Mouse (Mus musculus) heart, postnatal 0 days (tissue): ENCODE results near the gene Anxa6. TPM values are rescaled to one million over a fixed set of nuclear protein-coding genes. Genes with fewer than 3 reads are reported as not detected.

Experiments
- ATAC-seq: fragments of 200-750 bp; cut with Nextera tagmentation; 2 replicates; pipeline ENCODE4 v1.8.0; 2017; ENCODE audit warnings: low read depth, moderate number of reproducible peaks, moderate library complexity; ENCODE audit not compliant: insufficient read depth
- DNase-seq: peaks from one replicate; pipeline ENCODE4 v3.0.0-alpha.2; 2016; ENCODE audit warnings: low spot score
- H3K27ac ChIP-seq: fragments of 300-500 bp; sonication (generic); 2 replicates; pipeline ENCODE4 v1.5.1; 2014; ENCODE audit warnings: low read depth, mild to moderate bottlenecking
- H3K27me3 ChIP-seq: fragments of 300-500 bp; sonication (generic); 2 replicates; pipeline ENCODE4 v1.6.1; 2014; ENCODE audit warnings: low read length, mixed read lengths; ENCODE audit not compliant: control insufficient read depth, insufficient read depth
- H3K36me3 ChIP-seq: fragments of 300-500 bp; sonication (generic); replicated peaks from 2 replicates; pipeline ENCODE4 v1.6.1; 2014; ENCODE audit warnings: low read length, mixed read lengths; ENCODE audit not compliant: control insufficient read depth, insufficient read depth
- H3K4me1 ChIP-seq: fragments of 300-500 bp; sonication (generic); 2 replicates; pipeline ENCODE4 v1.6.1; 2014; ENCODE audit warnings: antibody characterized with exemption; ENCODE audit not compliant: control insufficient read depth, insufficient read depth
- H3K4me2 ChIP-seq: fragments of 300-500 bp; sonication (generic); 2 replicates; pipeline ENCODE4 v1.6.1; 2014; ENCODE audit warnings: low read depth, mild to moderate bottlenecking, low read length, moderate library complexity
- H3K4me3 ChIP-seq: fragments of 300-500 bp; sonication (generic); 2 replicates; pipeline ENCODE4 v1.5.1; 2014; ENCODE audit warnings: low read depth, low read length
- H3K9ac ChIP-seq: fragments of 300-500 bp; sonication (generic); replicated peaks from 2 replicates; pipeline ENCODE4 v1.6.1; 2014; ENCODE audit warnings: low read depth, low read length, mixed read lengths
- H3K9me3 ChIP-seq: fragments of 300-500 bp; sonication (generic); replicated peaks from 2 replicates; pipeline ENCODE4 v1.6.1; 2016; ENCODE audit warnings: low read length; ENCODE audit not compliant: control insufficient read depth
- CTCF ChIP-seq: IDR thresholded peaks from 2 replicates; pipeline ENCODE4 v1.5.1; 2016; ENCODE audit warnings: antibody characterized with exemption, control low read depth, low read depth
- EP300 ChIP-seq: IDR thresholded peaks from 2 replicates; pipeline ENCODE4 v1.6.1; 2016; ENCODE audit warnings: antibody characterized with exemption, low read depth
- WGBS: fragments of 180-500 bp; shearing (Covaris S2); extraction: QIAGEN DNeasy Blood & Tissue Kit; methylation state at CpG from one replicate; pipeline ENCODE4 v1.1.7; 2014; 5-methylcytosine and 5-hydroxymethylcytosine counted together
- polyA plus RNA-seq: library from polyadenylated mRNA; unstranded; fragments of >200 nt; fragmentation: Nextera tagmentation; extraction: Ambion mirVana; gene quantifications from 2 replicates; pipeline ENCODE4 v1.2.1, GENCODE M21; 2015
- total RNA-seq: library from RNA; depleted of rRNA; stranded (reverse); fragments of >200 nt; gene quantifications from 2 replicates; pipeline ENCODE4 v1.2.3, GENCODE M21; 2014; ENCODE audit warnings: low replicate concordance

Gene Anxa6
- total and polyA plus RNA-seq, 2 experiments from 2014 or later = 250 to 306 TPM

DNA sequence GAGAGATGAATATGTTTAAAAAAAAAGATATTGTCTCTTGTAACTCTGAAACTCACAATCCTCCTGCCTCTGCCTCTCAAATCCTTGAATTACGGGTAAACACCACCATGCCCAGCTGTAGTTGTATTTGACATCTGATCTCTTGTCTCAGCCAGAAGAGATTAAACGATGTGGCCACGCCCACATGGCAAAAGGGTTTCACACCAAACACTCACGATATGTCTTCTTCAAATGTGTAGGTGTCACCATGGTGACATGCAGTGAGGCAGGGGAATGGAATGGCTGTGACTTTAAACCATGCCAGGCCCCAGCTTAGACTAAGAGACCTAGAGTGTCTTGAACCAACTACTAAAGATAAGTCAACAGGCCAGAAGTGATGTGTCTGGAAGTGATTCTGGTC is 33.7 kb upstream of the Anxa6 start:
- DNase-seq (no peak), ATAC-seq (no peak)
- Histone ChIP-seq H3K27ac (no peak overlapping the region), H3K9me3 (no peaks in the 10 kb centered on the region), H3K27me3 (no peaks in the 10 kb centered on the region), H3K4me1 (peaks cover 19% of the 10 kb centered on the region), H3K4me3 (no peak overlapping the region), H3K4me2 (no peak overlapping the region), H3K36me3 (no peaks in the 10 kb centered on the region), H3K9ac (no peak overlapping the region)
- 65% methylated on average over 4 of the region's 4 CpGs for WGBS
- TF ChIP-seq CTCF (no peak), EP300 (no peak)

DNA sequence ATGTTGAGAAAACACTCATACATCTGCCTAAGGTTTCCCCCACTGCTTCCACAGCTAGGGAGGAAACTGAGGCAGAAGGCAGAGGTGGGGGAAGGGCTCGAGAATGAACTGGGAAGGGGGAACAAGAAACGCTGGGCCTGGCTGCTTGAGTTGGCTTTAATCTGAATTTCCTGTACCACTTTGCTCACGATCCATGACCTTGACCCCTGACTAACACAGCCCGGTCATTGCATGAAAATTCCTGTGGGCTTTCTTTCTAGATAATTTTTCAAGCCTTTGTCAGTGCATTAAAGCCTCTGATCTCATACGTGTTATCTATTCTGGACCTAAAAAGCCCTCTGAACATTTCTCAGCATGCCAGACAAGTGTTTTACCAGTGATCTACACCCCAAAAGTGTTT is 29.6 kb upstream of the Anxa6 start:
- Histone ChIP-seq H3K27ac (peak overlapping the region; percentile 51), H3K27me3 (no peaks in the 10 kb centered on the region), H3K4me3 (no peak overlapping the region), H3K9ac (no peak overlapping the region), H3K9me3 (no peaks in the 10 kb centered on the region), H3K36me3 (peaks cover 17% of the 10 kb centered on the region), H3K4me1 (peaks cover 19% of the 10 kb centered on the region), H3K4me2 (no peak overlapping the region)
- DNase-seq (peak; percentile 65), ATAC-seq (peak; percentile 27; the same call in 1 of the 2 replicates)
- no peak for TF ChIP-seq EP300
- no peak for TF ChIP-seq CTCF
- 11% methylated on average over 5 of the region's 5 CpGs for WGBS

DNA sequence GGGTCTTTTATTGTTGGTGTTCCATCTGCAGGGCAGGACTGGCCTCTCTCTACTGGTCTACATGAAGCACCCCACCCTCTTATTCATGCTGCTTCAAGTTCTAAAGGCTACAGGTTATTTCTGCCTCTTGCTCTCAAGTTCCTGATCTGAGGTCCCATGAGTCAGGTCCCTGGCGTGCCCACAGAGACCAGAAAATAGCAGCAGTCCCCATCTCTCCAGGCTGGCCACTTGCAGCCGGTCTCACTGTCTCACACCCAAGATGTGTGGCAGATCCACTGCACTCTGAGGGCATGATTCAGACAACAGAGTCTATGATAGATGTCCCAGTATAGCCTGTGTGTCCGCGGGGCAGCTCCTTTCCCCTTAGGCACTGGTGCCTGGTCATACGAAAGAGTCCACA is 27.6 kb upstream of the Anxa6 start:
- DNase-seq = no peak
- Histone ChIP-seq H3K36me3 (peaks cover 19% of the 10 kb centered on the region), H3K27ac (peak overlapping the region; percentile 38; the same call in 1 of the 2 replicates), H3K9ac (no peak overlapping the region), H3K4me2 (no peak overlapping the region), H3K4me3 (no peak overlapping the region), H3K4me1 (peaks cover 19% of the 10 kb centered on the region), H3K9me3 (no peaks in the 10 kb centered on the region), H3K27me3 (no peaks in the 10 kb centered on the region)
- no peak for TF ChIP-seq EP300
- no peak for TF ChIP-seq CTCF
- no peak for ATAC-seq
- 66% methylated on average over 5 of the region's 5 CpGs for WGBS

DNA sequence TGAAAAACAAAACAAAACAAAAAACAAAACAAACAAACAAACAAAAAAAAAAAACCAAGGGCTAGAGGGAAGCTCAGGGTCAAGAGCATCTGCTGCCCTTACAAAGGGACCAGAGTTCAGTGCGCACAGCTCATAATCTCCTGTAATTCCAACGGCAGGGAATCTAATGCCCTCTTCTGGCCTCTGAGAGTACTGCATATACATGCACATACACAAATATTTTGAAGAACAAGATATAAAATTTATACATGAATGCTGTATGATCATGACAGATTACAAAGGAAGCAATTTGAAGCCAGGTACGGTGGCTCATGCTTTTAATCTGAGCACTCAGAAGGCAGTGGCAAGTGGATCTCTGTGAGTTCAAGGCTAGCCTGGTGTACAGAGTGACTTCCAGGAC is 24.3 kb upstream of the Anxa6 start:
- Histone ChIP-seq H3K4me2 (no peak overlapping the region), H3K27ac (no peak overlapping the region), H3K9ac (no peak overlapping the region), H3K4me1 (peaks cover 10% of the 10 kb centered on the region), H3K27me3 (no peaks in the 10 kb centered on the region), H3K4me3 (no peak overlapping the region), H3K36me3 (peaks cover 41% of the 10 kb centered on the region), H3K9me3 (no peaks in the 10 kb centered on the region)
- no peak for TF ChIP-seq EP300
- TF ChIP-seq CTCF = no peak
- no peak for DNase-seq
- 85% methylated on average over 3 of the region's 3 CpGs for WGBS
- no peak for ATAC-seq

DNA sequence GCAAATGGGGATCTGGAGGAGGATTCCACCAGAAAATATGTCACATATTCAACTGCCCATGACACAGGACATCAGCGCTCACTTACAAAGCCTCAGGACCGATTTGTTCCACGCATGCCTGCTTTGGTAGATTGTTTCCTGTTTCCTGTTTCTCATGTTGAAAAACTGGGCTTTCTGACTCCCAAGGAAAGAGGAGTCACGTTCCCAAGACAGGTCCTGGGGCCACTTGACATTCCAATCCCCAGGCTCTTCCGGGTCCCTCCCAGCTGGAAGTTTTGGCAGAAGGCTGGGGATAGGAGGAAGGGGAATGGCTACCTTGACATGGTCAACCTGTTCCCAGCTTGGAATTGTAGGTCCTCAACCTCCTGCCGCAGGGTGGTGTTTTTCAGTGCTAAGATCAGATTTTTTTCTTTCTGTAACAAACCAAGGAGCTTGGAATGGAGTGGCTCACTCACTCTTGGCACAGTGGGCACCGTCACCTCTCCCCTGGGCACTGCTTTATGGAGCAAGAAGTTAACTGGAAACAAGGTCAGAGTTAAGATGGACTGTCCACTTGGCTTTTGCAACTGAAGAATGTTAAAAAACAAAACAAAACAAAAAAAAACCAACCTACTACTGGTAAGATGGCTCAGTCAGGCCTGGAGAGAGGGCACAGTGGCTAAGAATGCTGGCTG is 17.7 kb upstream of the Anxa6 start:
- Histone ChIP-seq H3K36me3 (peaks cover 44% of the 10 kb centered on the region), H3K4me1 (0 out of 2 replicates have a peak, but pooled peaks cover 5% of the 10 kb centered on the region), H3K27me3 (no peaks in the 10 kb centered on the region), H3K27ac (no peak overlapping the region), H3K9me3 (no peaks in the 10 kb centered on the region), H3K4me2 (no peak overlapping the region), H3K4me3 (no peak overlapping the region), H3K9ac (no peak overlapping the region)
- WGBS = 67% methylated on average over 7 of the region's 7 CpGs
- ATAC-seq (no peak), DNase-seq (no peak)
- no peak for TF ChIP-seq EP300
- TF ChIP-seq CTCF = no peak

DNA sequence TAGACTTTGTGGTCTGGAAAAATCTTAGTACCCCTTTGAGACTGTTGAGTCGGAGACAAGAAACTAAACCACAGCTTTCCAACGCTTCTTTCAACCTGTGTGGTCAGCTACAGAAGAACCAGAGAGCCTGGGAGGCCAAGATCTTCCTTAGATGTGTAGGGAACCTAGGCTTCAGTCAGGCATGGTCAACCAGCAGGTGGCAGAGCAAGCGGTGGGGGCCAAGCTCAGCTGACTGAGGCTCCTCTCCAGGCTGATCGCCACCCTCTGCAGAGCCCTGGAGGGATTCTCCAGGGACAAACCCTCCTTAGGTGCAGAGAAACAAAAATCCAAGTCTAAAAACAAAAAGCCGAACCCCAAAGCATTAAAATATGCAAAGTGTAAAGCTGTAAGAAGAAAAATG is 13.4 kb upstream of the Anxa6 start:
- Histone ChIP-seq H3K4me1 (0 out of 2 replicates have a peak, but pooled peaks cover 5% of the 10 kb centered on the region), H3K9me3 (no peaks in the 10 kb centered on the region), H3K36me3 (peaks cover 13% of the 10 kb centered on the region), H3K27me3 (no peaks in the 10 kb centered on the region), H3K4me3 (no peak overlapping the region), H3K27ac (no peak overlapping the region), H3K9ac (no peak overlapping the region), H3K4me2 (no peak overlapping the region)
- WGBS = 43% methylated on average over 5 of the region's 5 CpGs
- DNase-seq (no peak), ATAC-seq (peak; percentile 73; the same call in 1 of the 2 replicates)
- peak; percentile 77 for TF ChIP-seq CTCF
- no peak for TF ChIP-seq EP300
